7 mouse cellular contexts compared by ENCODE assay signal in genomic region chr7:19561431-19561764, GRCm38 (mm10). TPM values are rescaled to one million over a fixed set of nuclear protein-coding genes. Genes with fewer than 3 reads are reported as not detected.
A peak's percentile ranks its signal among the peaks of the same experiment; 100 is the strongest.
DNase-seq lines count a peak whose midpoint lies in the region; ATAC-seq and TF ChIP-seq lines count a peak whose summit lies in the region.

No protein-coding gene starts in this region.

- peak overlapping the region; percentile 82 for H3K27ac ChIP-seq in forebrain, embryonic 14.5 days (ENCODE audit: low read depth, low read length)
- peak overlapping the region; percentile 89 for H3K27ac ChIP-seq in limb, embryonic 12.5 days
- H3K27ac ChIP-seq in stomach, postnatal 0 days (replicated peaks) = peak overlapping the region; percentile 95

- H3K9ac ChIP-seq in forebrain, embryonic 14.5 days (ENCODE audit: low read length) = peak overlapping the region; percentile 94
- peak overlapping the region; percentile 96 for H3K9ac ChIP-seq in limb, embryonic 12.5 days (replicated peaks)
- peak overlapping the region; percentile 95 for H3K9ac ChIP-seq in stomach, postnatal 0 days (ENCODE audit: low read length)

- no peaks in the 10 kb centered on the region for H3K27me3 ChIP-seq in forebrain, embryonic 14.5 days (replicated peaks; ENCODE audit: control insufficient read depth, insufficient read depth, low read length)
- H3K27me3 ChIP-seq in limb, embryonic 12.5 days = no peaks in the 10 kb centered on the region
- H3K27me3 ChIP-seq in stomach, postnatal 0 days (ENCODE audit: control insufficient read depth, insufficient read depth, low read length) = no peaks in the 10 kb centered on the region

- DNase-seq in retina, embryonic 14.5 days (ENCODE audit: low spot score) = peak; percentile 26
- DNase-seq in retina, postnatal 1 day = no peak
- no peak for DNase-seq in forebrain, embryonic 14.5 days (ENCODE audit: low spot score)
- DNase-seq in stomach, postnatal 0 days (ENCODE audit: low spot score) = no peak
- no peak for DNase-seq in ovary, adult 18-20 months (ENCODE audit: low spot score)
- DNase-seq in spleen, adult 18-20 months = no peak

- peak overlapping the region; percentile 90 for H3K4me3 ChIP-seq in forebrain, embryonic 14.5 days (ENCODE audit: low read depth, low read length)
- H3K4me3 ChIP-seq in limb, embryonic 12.5 days (replicated peaks) = peak overlapping the region; percentile 99
- peak overlapping the region; percentile 92 for H3K4me3 ChIP-seq in stomach, postnatal 0 days (ENCODE audit: low read depth, low read length)

- ATAC-seq in forebrain, embryonic 14.5 days = no peak
- ATAC-seq in limb, embryonic 12.5 days (ENCODE audit: insufficient number of reproducible peaks, insufficient read depth, low FRiP score, low TSS enrichment, low read depth) = no peak
- ATAC-seq in stomach, postnatal 0 days (ENCODE audit: low FRiP score, low TSS enrichment) = no peak

- peaks cover 23% of the 10 kb centered on the region for H3K36me3 ChIP-seq in forebrain, embryonic 14.5 days (ENCODE audit: control insufficient read depth, insufficient read depth, low read length)
- H3K36me3 ChIP-seq in limb, embryonic 12.5 days = peaks cover 49% of the 10 kb centered on the region
- peaks cover 8% of the 10 kb centered on the region for H3K36me3 ChIP-seq in stomach, postnatal 0 days (ENCODE audit: control insufficient read depth, insufficient read depth, low read length)

- TF ChIP-seq CTCF in stomach, postnatal 0 days (IDR thresholded peaks at IDR 0.05; ENCODE audit: low read depth) = no peak

- no peak for TF ChIP-seq EP300 in stomach, postnatal 0 days (optimal IDR thresholded peaks at IDR 0.05)

- WGBS in forebrain, embryonic 14.5 days = under 1% methylated on average over 11 of the region's 11 CpGs
- under 1% methylated on average over 11 of the region's 11 CpGs for WGBS in limb, embryonic 12.5 days
- WGBS in stomach, postnatal 0 days = 0% methylated on average over 11 of the region's 11 CpGs

- H3K4me2 ChIP-seq in forebrain, embryonic 14.5 days (ENCODE audit: low read length) = peak overlapping the region; percentile 99
- H3K4me2 ChIP-seq in limb, embryonic 12.5 days = peak overlapping the region; percentile 91
- H3K4me2 ChIP-seq in stomach, postnatal 0 days (replicated peaks; ENCODE audit: low read depth) = peak overlapping the region; percentile 94

- H3K4me1 ChIP-seq in forebrain, embryonic 14.5 days (ENCODE audit: control insufficient read depth, insufficient read depth, low read length) = peaks cover 19% of the 10 kb centered on the region
- peaks cover 38% of the 10 kb centered on the region for H3K4me1 ChIP-seq in limb, embryonic 12.5 days (replicated peaks)
- peaks cover 15% of the 10 kb centered on the region for H3K4me1 ChIP-seq in stomach, postnatal 0 days (replicated peaks; ENCODE audit: control insufficient read depth, insufficient read depth)

- H3K9me3 ChIP-seq in forebrain, embryonic 14.5 days (replicated peaks; ENCODE audit: control insufficient read depth, low read length) = no peaks in the 10 kb centered on the region; the same call in 1 of the 2 replicates
- peaks cover 9% of the 10 kb centered on the region; the same call in 1 of the 2 replicates for H3K9me3 ChIP-seq in limb, embryonic 12.5 days
- H3K9me3 ChIP-seq in stomach, postnatal 0 days (ENCODE audit: control insufficient read depth, low read length) = no peaks in the 10 kb centered on the region

RNA-seq across cellular contexts. Expression of gene Ppp1r37, which starts 1.5 kb away (rescaled TPM):
- polyA plus RNA-seq in forebrain, embryonic 14.5 days (2014; fragmentation: Nextera tagmentation; extraction: Ambion mirVana) = 12.6 and 13.5 TPM in 2 replicates
- polyA plus RNA-seq in limb, embryonic 12.5 days (2016; fragmentation: Nextera tagmentation; extraction: Ambion mirVana) = 33.2 and 39.7 TPM in 2 replicates
- 16.5 and 21.2 TPM in 2 replicates for polyA plus RNA-seq in stomach, postnatal 0 days (2015; fragmentation: Nextera tagmentation; extraction: Ambion mirVana)

RNA-seq across cellular contexts. Expression of gene Zfp296, which starts 15.7 kb away (rescaled TPM):
- 0.15 TPM in 1 of 2 replicates, not detected in the other for polyA plus RNA-seq in forebrain, embryonic 14.5 days (2014; fragmentation: Nextera tagmentation; extraction: Ambion mirVana)
- polyA plus RNA-seq in limb, embryonic 12.5 days (2016; fragmentation: Nextera tagmentation; extraction: Ambion mirVana) = 0.38 and 0.61 TPM in 2 replicates
- 3.7 and 5.0 TPM in 2 replicates for polyA plus RNA-seq in stomach, postnatal 0 days (2015; fragmentation: Nextera tagmentation; extraction: Ambion mirVana)

RNA-seq across cellular contexts. Expression of gene Gemin7, which starts 16.0 kb away (rescaled TPM):
- 134 and 146 TPM in 2 replicates for polyA plus RNA-seq in forebrain, embryonic 14.5 days (2014; fragmentation: Nextera tagmentation; extraction: Ambion mirVana)
- 167 and 170 TPM in 2 replicates for polyA plus RNA-seq in limb, embryonic 12.5 days (2016; fragmentation: Nextera tagmentation; extraction: Ambion mirVana)
- 108 and 114 TPM in 2 replicates for polyA plus RNA-seq in stomach, postnatal 0 days (2015; fragmentation: Nextera tagmentation; extraction: Ambion mirVana)

RNA-seq across cellular contexts. Expression of gene Clasrp, which starts 42.9 kb away (rescaled TPM):
- polyA plus RNA-seq in forebrain, embryonic 14.5 days (2014; fragmentation: Nextera tagmentation; extraction: Ambion mirVana) = 27.1 and 40.1 TPM in 2 replicates
- 77.4 and 78.4 TPM in 2 replicates for polyA plus RNA-seq in limb, embryonic 12.5 days (2016; fragmentation: Nextera tagmentation; extraction: Ambion mirVana)
- polyA plus RNA-seq in stomach, postnatal 0 days (2015; fragmentation: Nextera tagmentation; extraction: Ambion mirVana) = 19.0 and 21.5 TPM in 2 replicates

RNA-seq across cellular contexts. Expression of gene Nkpd1, which starts 43.8 kb away (rescaled TPM):
- polyA plus RNA-seq in forebrain, embryonic 14.5 days (2014; fragmentation: Nextera tagmentation; extraction: Ambion mirVana) = 0.36 and 0.57 TPM in 2 replicates
- 0.14 TPM in 1 of 2 replicates, not detected in the other for polyA plus RNA-seq in limb, embryonic 12.5 days (2016; fragmentation: Nextera tagmentation; extraction: Ambion mirVana)
- polyA plus RNA-seq in stomach, postnatal 0 days (2015; fragmentation: Nextera tagmentation; extraction: Ambion mirVana) = 30.8 and 33.0 TPM in 2 replicates
